Mouse (Mus musculus) lung, adult 2 months (tissue): ENCODE data around the gene Prr5.

Source experiments
- CTCF ChIP-seq: fragments of 200-500 bp; IDR thresholded peaks from 2 replicates; pipeline ENCODE4 v1.5.1; 2011; ENCODE audit warnings: mild to moderate bottlenecking, low read length, control low read depth; ENCODE audit not compliant: insufficient read depth
- POLR2A ChIP-seq: fragments of 200-500 bp; IDR thresholded peaks from 2 replicates; pipeline ENCODE4 v1.6.1; 2011; ENCODE audit warnings: low read depth, mild to moderate bottlenecking, control low read depth, low read length, borderline replicate concordance; ENCODE audit errors: extremely low read depth

GRCm38 (mm10) chr15:84677943-84678342 lies 8.5 kb downstream of the Prr5 start:
- TF ChIP-seq CTCF (no peak), POLR2A (no peak)
